Mouse (Mus musculus) olfactory bulb, adult 2 months (tissue): ENCODE results near the gene Rbp2. TPM values are rescaled to one million over a fixed set of nuclear protein-coding genes. Genes with fewer than 3 reads are reported as not detected.

ENCODE experiments used
- H3K27ac ChIP-seq: fragments of 200-500 bp; 2 replicates; pipeline ENCODE4 v1.5.1; 2012; ENCODE audit warnings: low read depth, low read length; ENCODE audit not compliant: insufficient read depth
- H3K4me1 ChIP-seq: fragments of 200-500 bp; 2 replicates; pipeline ENCODE4 v1.6.1; 2012; ENCODE audit warnings: low read length; ENCODE audit not compliant: control insufficient read depth, insufficient read depth
- H3K4me3 ChIP-seq: fragments of 200-500 bp; 2 replicates; pipeline ENCODE4 v1.5.1; 2012; ENCODE audit warnings: mild to moderate bottlenecking, low read depth, low read length, moderate library complexity; ENCODE audit not compliant: insufficient read depth
- CTCF ChIP-seq: fragments of 200-500 bp; IDR thresholded peaks from 2 replicates; pipeline ENCODE4 v1.5.1; 2012; ENCODE audit warnings: low read depth, mild to moderate bottlenecking, low read length, moderate library complexity; ENCODE audit not compliant: insufficient read depth
- POLR2A ChIP-seq: fragments of 200-500 bp; IDR thresholded peaks from 2 replicates; pipeline ENCODE4 v1.6.1; 2012; ENCODE audit warnings: mild to moderate bottlenecking, low read depth, low read length, moderate library complexity; ENCODE audit not compliant: insufficient read depth
- WGBS: fragments of 180-500 bp; shearing (Covaris S2); methylation state at CpG from one replicate; pipeline ENCODE4 v1.1.7; 2018; 5-methylcytosine and 5-hydroxymethylcytosine counted together
- polyA plus RNA-seq: library from polyadenylated mRNA; stranded (reverse); fragments of >200 nt; gene quantifications from 2 replicates; pipeline ENCODE4 v1.2.4, GENCODE M21; 2012; ENCODE audit warnings: low replicate concordance; ENCODE audit not compliant: missing spikeins, insufficient read depth, insufficient read length

Gene Rbp2
- polyA plus RNA-seq, 1 experiment, result not detected

- no peak for TF ChIP-seq POLR2A
- no peak for TF ChIP-seq CTCF
- 67% methylated on average over 6 of the region's 6 CpGs for WGBS
- no peak overlapping the region for H3K27ac ChIP-seq
- H3K4me1 ChIP-seq, result peaks cover 8% of the 10 kb centered on the region; the same call in 1 of the 2 replicates
- no peak overlapping the region for H3K4me3 ChIP-seq
Measured at GRCm38 (mm10) chr9:98507480-98507879, 21.6 kb downstream of the Rbp2 start.

GRCm38 (mm10) chr9:98510363-98511055, 24.6 kb downstream of the Rbp2 start:
- H3K4me1 ChIP-seq, result peaks cover 3% of the 10 kb centered on the region; the same call in 1 of the 2 replicates
- 90% methylated on average over 6 of the region's 6 CpGs for WGBS

GRCm38 (mm10) chr9:98523872-98524271, 38.0 kb downstream of the Rbp2 start:
- no peak overlapping the region for H3K4me3 ChIP-seq
- H3K27ac ChIP-seq, result no peak overlapping the region
- H3K4me1 ChIP-seq, result no peaks in the 10 kb centered on the region
- no peak for TF ChIP-seq CTCF
- no peak for TF ChIP-seq POLR2A
- 72% methylated on average over 2 of the region's 2 CpGs for WGBS

More at GRCm38 (mm10) chr9:98510363-98511055, 24.6 kb downstream of the Rbp2 start:
- Histone ChIP-seq H3K4me3 (no peak overlapping the region), H3K27ac (no peak overlapping the region)
- TF ChIP-seq POLR2A (no peak), CTCF (no peak)

- no peaks in the 10 kb centered on the region for H3K4me1 ChIP-seq
- 67% methylated on average over 7 of the region's 7 CpGs for WGBS
- H3K4me3 ChIP-seq, result no peak overlapping the region
- TF ChIP-seq POLR2A, result no peak
- TF ChIP-seq CTCF, result no peak
- H3K27ac ChIP-seq, result no peak overlapping the region
Measured at GRCm38 (mm10) chr9:98524786-98525542, 39.0 kb downstream of the Rbp2 start.

GRCm38 (mm10) chr9:98525543-98525924, 39.6 kb downstream of the Rbp2 start:
- WGBS, result 61% methylated on average over 7 of the region's 7 CpGs
- Histone ChIP-seq H3K27ac (no peak overlapping the region), H3K4me3 (no peak overlapping the region), H3K4me1 (no peaks in the 10 kb centered on the region)
- no peak for TF ChIP-seq CTCF
- no peak for TF ChIP-seq POLR2A

- no peak for TF ChIP-seq CTCF
- TF ChIP-seq POLR2A, result no peak
- WGBS, result 47% methylated on average over 7 of the region's 7 CpGs
- no peak overlapping the region for H3K27ac ChIP-seq
- H3K4me3 ChIP-seq, result no peak overlapping the region
- no peaks in the 10 kb centered on the region for H3K4me1 ChIP-seq
Measured at GRCm38 (mm10) chr9:98527226-98527625, 41.3 kb downstream of the Rbp2 start.

GRCm38 (mm10) chr9:98529776-98530175, 43.9 kb downstream of the Rbp2 start:
- H3K27ac ChIP-seq, result no peak overlapping the region
- TF ChIP-seq POLR2A (no peak), CTCF (no peak)
- WGBS, result 91% methylated on average over 4 of the region's 4 CpGs

GRCm38 (mm10) chr9:98530999-98531398, 45.1 kb downstream of the Rbp2 start:
- WGBS, result 77% methylated on average over 2 of the region's 2 CpGs
- Histone ChIP-seq H3K4me3 (no peak overlapping the region), H3K27ac (no peak overlapping the region), H3K4me1 (no peaks in the 10 kb centered on the region)
- TF ChIP-seq POLR2A, result no peak
- no peak for TF ChIP-seq CTCF

More at GRCm38 (mm10) chr9:98529776-98530175, 43.9 kb downstream of the Rbp2 start:
- Histone ChIP-seq H3K4me3 (no peak overlapping the region), H3K4me1 (no peaks in the 10 kb centered on the region)

- Histone ChIP-seq H3K4me3 (no peak overlapping the region), H3K27ac (no peak overlapping the region), H3K4me1 (peaks cover 2% of the 10 kb centered on the region; the same call in 1 of the 2 replicates)
- WGBS, result 76% methylated on average over 4 of the region's 4 CpGs
- TF ChIP-seq CTCF (no peak), POLR2A (no peak)
Measured at GRCm38 (mm10) chr9:98534675-98535280, 48.9 kb downstream of the Rbp2 start.
